Mouse (Mus musculus) liver, embryonic 14.5 days (tissue): Measurements from ENCODE around the gene Bcar3. TPM values are rescaled to one million over a fixed set of nuclear protein-coding genes. Genes with fewer than 3 reads are reported as not detected.
"Not testable (repeated sequence)": the region's sequence is repeated elsewhere in the genome, so short reads cannot be mapped to it uniquely, and the experiment has no call there.

ENCODE experiments used
- ATAC-seq: fragments of 200-750 bp; cut with Nextera tagmentation; 2 replicates; pipeline ENCODE4 v1.8.0; 2017; ENCODE audit warnings: moderate number of reproducible peaks, mild to moderate bottlenecking, moderate library complexity; ENCODE audit not compliant: insufficient read depth
- DNase-seq, 3 experiments: peaks; one replicate each; pipeline ENCODE4 v3.0.0-alpha.2; 2012 to 2013; ENCODE audit warnings: low read depth in 3 of 3, low spot score in 3 of 3
- H3K27ac ChIP-seq: fragments of 300-500 bp; sonication (generic); 2 replicates; pipeline ENCODE4 v1.5.1; 2014; ENCODE audit warnings: moderate library complexity, mild to moderate bottlenecking, control low read depth, inconsistent platforms
- H3K27me3 ChIP-seq: fragments of 300-500 bp; sonication (generic); 2 replicates; pipeline ENCODE4 v1.6.1; 2014; ENCODE audit warnings: mild to moderate bottlenecking, low read length, moderate library complexity; ENCODE audit not compliant: control insufficient read depth, insufficient read depth
- H3K36me3 ChIP-seq: fragments of 300-500 bp; sonication (generic); replicated peaks from 2 replicates; pipeline ENCODE4 v1.6.1; 2014; ENCODE audit warnings: low read depth; ENCODE audit not compliant: control insufficient read depth, insufficient read depth
- H3K4me1 ChIP-seq, 2 experiments: fragments of 200-500 bp in 1 of 2; fragments of 300-500 bp in 1 of 2; sonication (generic) in 1 of 2; replicated peaks; 2 replicates each; pipeline ENCODE4 v1.6.1; 2012 to 2014; ENCODE audit warnings: antibody characterized with exemption in 1 of 2, inconsistent platforms in 1 of 2, low read length in 1 of 2; ENCODE audit not compliant: control insufficient read depth in 2 of 2, insufficient read depth in 2 of 2
- H3K4me2 ChIP-seq: fragments of 300-500 bp; sonication (generic); 2 replicates; pipeline ENCODE4 v1.6.1; 2014; ENCODE audit warnings: low read depth, mild to moderate bottlenecking, control low read depth, moderate library complexity
- H3K4me3 ChIP-seq, 2 experiments: fragments of 200-500 bp in 1 of 2; fragments of 300-500 bp in 1 of 2; sonication (generic) in 1 of 2; 2 replicates each; pipeline ENCODE4 v1.5.1; 2012 to 2014; ENCODE audit warnings: low read depth in 2 of 2, low read length in 2 of 2, mild to moderate bottlenecking in 2 of 2, control low read depth in 1 of 2, inconsistent platforms in 1 of 2, moderate library complexity in 1 of 2; ENCODE audit not compliant: insufficient read depth in 1 of 2
- H3K9ac ChIP-seq: fragments of 300-500 bp; sonication (generic); replicated peaks from 2 replicates; pipeline ENCODE4 v1.6.1; 2014; ENCODE audit warnings: mild to moderate bottlenecking, control low read depth, moderate library complexity
- H3K9me3 ChIP-seq: fragments of 300-500 bp; sonication (generic); 2 replicates; pipeline ENCODE4 v1.6.1; 2016; ENCODE audit warnings: low read length, mixed read lengths; ENCODE audit not compliant: control insufficient read depth
- CTCF ChIP-seq: IDR thresholded peaks from 2 replicates; pipeline ENCODE4 v1.5.1; 2016; ENCODE audit warnings: antibody characterized with exemption, low read depth, control low read depth
- EP300 ChIP-seq: IDR thresholded peaks from 2 replicates; pipeline ENCODE4 v1.6.1; 2016; ENCODE audit warnings: antibody characterized with exemption, low read depth
- WGBS: fragments of 180-500 bp; shearing (Covaris S2); extraction: QIAGEN DNeasy Blood & Tissue Kit; methylation state at CpG from one replicate; pipeline ENCODE4 v1.1.7; 2014; ENCODE audit not compliant: insufficient replicate concordance; 5-methylcytosine and 5-hydroxymethylcytosine counted together
- polyA plus RNA-seq, 2 experiments: library from polyadenylated mRNA; depleted of rRNA in 1 of 2; stranded (reverse) in 1 of 2; unstranded in 1 of 2; fragments of >200 nt; fragmentation: Nextera tagmentation in 1 of 2; extraction: Ambion mirVana in 1 of 2; gene quantifications; 2 replicates each; pipeline versions ENCODE4 v1.2.1 to v1.2.3; 2012 to 2014

The Bcar3 gene
- polyA plus RNA-seq, 2 experiments = 3.1 to 3.5 TPM

GRCm38 (mm10) chr3:122287195-122287594 lies 6.7 kb upstream of the Bcar3 start:
- peaks cover 22% of the 10 kb centered on the region for H3K36me3 ChIP-seq
- no peak for ATAC-seq
- H3K4me2 ChIP-seq = no peak overlapping the region
- no peaks in the 10 kb centered on the region; the same call in 1 of the 2 replicates for H3K27me3 ChIP-seq
- no peak overlapping the region for H3K27ac ChIP-seq
- 39% methylated on average over 5 of the region's 5 CpGs for WGBS
- H3K9ac ChIP-seq = no peak overlapping the region
- H3K4me1 ChIP-seq = peaks cover 0 to 6% of the 10 kb centered on the region in 2 experiments; a peak in 2 of 4 replicates
- TF ChIP-seq CTCF (no peak), EP300 (no peak)
- H3K4me3 ChIP-seq = no peak overlapping the region
- H3K9me3 ChIP-seq = no peaks in the 10 kb centered on the region
- DNase-seq = no peak

GRCm38 (mm10) chr3:122288613-122289195 lies 5.2 kb upstream of the Bcar3 start:
- DNase-seq = no peak
- Histone ChIP-seq H3K4me1 (peaks cover 0 to 11% of the 10 kb centered on the region in 2 experiments; a peak in 2 of 4 replicates), H3K9me3 (no peaks in the 10 kb centered on the region), H3K27ac (no peak overlapping the region), H3K4me2 (no peak overlapping the region), H3K36me3 (peaks cover 11% of the 10 kb centered on the region), H3K27me3 (no peaks in the 10 kb centered on the region; the same call in 1 of the 2 replicates), H3K9ac (no peak overlapping the region), H3K4me3 (no peak overlapping the region)
- no peak for ATAC-seq
- WGBS = 69% methylated on average over 5 of the region's 5 CpGs
- TF ChIP-seq EP300 (no peak), CTCF (no peak)

GRCm38 (mm10) chr3:122289344-122289743 lies 4.6 kb upstream of the Bcar3 start:
- peaks cover 0 to 13% of the 10 kb centered on the region in 2 experiments; a peak in 2 of 4 replicates for H3K4me1 ChIP-seq
- DNase-seq, H3K4me2 ChIP-seq, H3K4me3 ChIP-seq, H3K27ac ChIP-seq, ATAC-seq, H3K9ac ChIP-seq, H3K36me3 ChIP-seq, H3K9me3 ChIP-seq, H3K27me3 ChIP-seq: not testable (repeated sequence)
- WGBS = 49% methylated on average over 3 of the region's 4 CpGs

- Histone ChIP-seq H3K4me2 (no peak overlapping the region), H3K4me3 (no peak overlapping the region), H3K36me3 (no peaks in the 10 kb centered on the region; the same call in 1 of the 2 replicates), H3K4me1 (peaks cover 0 to 14% of the 10 kb centered on the region in 2 experiments; a peak in 2 of 4 replicates), H3K27me3 (no peaks in the 10 kb centered on the region; the same call in 1 of the 2 replicates), H3K9ac (no peak overlapping the region), H3K9me3 (no peaks in the 10 kb centered on the region), H3K27ac (no peak overlapping the region)
- TF ChIP-seq EP300 (no peak), CTCF (no peak)
- 31% methylated on average over 7 of the region's 7 CpGs for WGBS
- DNase-seq (no peak), ATAC-seq (no peak)
Observed at GRCm38 (mm10) chr3:122290696-122291095, 3.2 kb upstream of the Bcar3 start.

GRCm38 (mm10) chr3:122291828-122292227 lies 2.1 kb upstream of the Bcar3 start:
- Histone ChIP-seq H3K4me2 (peak overlapping the region; percentile 92), H3K36me3 (no peaks in the 10 kb centered on the region), H3K27ac (no peak overlapping the region), H3K4me1 (peaks cover 0 to 15% of the 10 kb centered on the region in 2 experiments; a peak in 2 of 4 replicates), H3K9me3 (no peaks in the 10 kb centered on the region), H3K9ac (no peak overlapping the region), H3K4me3 (no peak overlapping the region), H3K27me3 (no peaks in the 10 kb centered on the region; the same call in 1 of the 2 replicates)
- TF ChIP-seq CTCF (no peak), EP300 (no peak)
- no peak for DNase-seq
- WGBS = 43% methylated on average over 12 of the region's 12 CpGs
- ATAC-seq = no peak
